Mouse (Mus musculus): ENCODE measurements at regions not wholly inside any gene's neighbourhood (a gene's known extent, or its start where the extent isn't known, plus 50 kb on each side); places are given as distances from the start of the nearest gene placed in this dataset.

DNA sequence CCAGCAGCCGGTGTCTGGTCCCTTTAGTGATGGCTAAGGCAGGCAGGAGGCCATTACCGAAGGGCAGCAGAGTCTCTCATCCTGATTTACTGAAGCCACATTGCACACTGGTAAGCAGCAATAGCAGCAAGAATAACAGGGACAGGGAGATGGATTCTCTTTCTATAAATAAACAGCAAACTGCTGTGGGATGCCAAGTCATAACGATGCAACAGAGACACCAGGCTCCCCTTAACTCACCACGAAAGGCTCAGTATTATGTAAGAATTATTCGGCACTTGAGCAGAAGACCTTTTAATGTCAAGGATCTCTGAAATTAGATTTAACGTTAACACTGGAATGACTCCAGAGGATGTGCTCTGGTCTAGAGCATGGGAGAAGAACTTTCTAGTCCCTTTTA, 202.1 kb downstream of the Ddx10 start:
- TF ChIP-seq CTCF (IDR thresholded peaks at IDR 0.05; ENCODE audit: extremely low read depth, insufficient read depth, low read length) = no peak
- no peak for TF ChIP-seq POLR2A (IDR thresholded peaks at IDR 0.05; ENCODE audit: extremely low read depth, insufficient read depth, low read length)
